Mouse (Mus musculus) right cerebral cortex, postnatal 14 days (tissue): Measurements from ENCODE around the gene Ccr8.

Experiments used
- DNase-seq: peaks from one replicate; pipeline ENCODE4 v3.0.0; 2022

Gene Ccr8

GRCm38 (mm10) chr9:120133755-120134475, 42.0 kb downstream of the Ccr8 start:
- DNase-seq = no peak

GRCm38 (mm10) chr9:120134529-120135160, 42.7 kb downstream of the Ccr8 start:
- DNase-seq = no peak

- no peak for DNase-seq
Observed at GRCm38 (mm10) chr9:120135454-120135853, 43.5 kb downstream of the Ccr8 start.

DNA sequence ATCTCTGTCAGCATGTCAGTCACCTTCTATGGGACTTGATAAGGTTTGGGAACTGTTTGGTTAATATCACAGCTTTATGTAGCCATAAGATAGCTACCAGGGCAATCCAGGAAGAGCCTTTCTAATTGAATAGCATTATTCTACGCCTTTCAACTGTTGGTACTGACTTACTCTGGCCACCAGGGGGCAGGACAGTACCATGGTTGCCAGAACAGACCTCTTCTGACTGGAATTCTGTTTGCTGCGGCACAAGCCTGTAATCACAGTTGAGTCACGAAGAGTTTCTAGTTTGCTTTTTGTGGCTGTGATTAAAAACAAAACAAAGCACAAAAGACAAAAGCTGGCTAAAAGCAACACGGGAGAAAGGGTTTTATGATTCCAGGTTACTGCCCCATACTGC, 48.7 kb downstream of the Ccr8 start:
- DNase-seq = peak; percentile 88

- no peak for DNase-seq
Observed at GRCm38 (mm10) chr9:120144474-120144873, 52.6 kb downstream of the Ccr8 start.
